Mouse (Mus musculus) kidney, adult 2 months (tissue): ENCODE measurements at regions not wholly inside any gene's neighbourhood (a gene's known extent, or its start where the extent isn't known, plus 50 kb on each side); places are given as distances from the start of the nearest gene placed in this dataset.

Source experiments
- DNase-seq: peaks from one replicate; pipeline ENCODE4 v3.0.0; 2021
- H3K27ac ChIP-seq: fragments of 200-500 bp; 2 replicates; pipeline ENCODE4 v1.5.1; 2012; ENCODE audit warnings: low read depth, low read length, control low read depth, inconsistent platforms; ENCODE audit not compliant: insufficient read depth
- H3K27me3 ChIP-seq: fragments of 200-500 bp; replicated peaks from 2 replicates; pipeline ENCODE4 v1.6.1; 2012; ENCODE audit warnings: mild to moderate bottlenecking, moderate library complexity, low read length, inconsistent platforms; ENCODE audit not compliant: control insufficient read depth, insufficient read depth
- H3K36me3 ChIP-seq: fragments of 200-500 bp; 2 replicates; pipeline ENCODE4 v1.6.1; 2012; ENCODE audit warnings: mild to moderate bottlenecking, moderate library complexity, low read length, inconsistent platforms; ENCODE audit not compliant: control insufficient read depth, insufficient read depth
- H3K4me1 ChIP-seq: fragments of 200-500 bp; 2 replicates; pipeline ENCODE4 v1.6.1; 2011; ENCODE audit warnings: low read length; ENCODE audit not compliant: control insufficient read depth, insufficient read depth
- H3K4me3 ChIP-seq: fragments of 200-500 bp; 2 replicates; pipeline ENCODE4 v1.5.1; 2011; ENCODE audit warnings: mild to moderate bottlenecking, low read depth, low read length, control low read depth; ENCODE audit not compliant: insufficient read depth
- CTCF ChIP-seq: fragments of 200-500 bp; conservative IDR thresholded peaks from 2 replicates; pipeline ENCODE4 v1.5.1; 2011; ENCODE audit warnings: low read depth, mild to moderate bottlenecking, control low read depth, low read length, moderate library complexity, mixed read lengths; ENCODE audit not compliant: insufficient read depth, insufficient read length
- POLR2A ChIP-seq: fragments of 200-500 bp; IDR thresholded peaks from one replicate; pipeline ENCODE4 v1.6.1; 2011; ENCODE audit warnings: low read depth, low read length, control low read depth
- WGBS: fragments of 180-500 bp; shearing (Covaris S2); methylation state at CpG from one replicate; pipeline ENCODE4 v1.1.7; 2018; 5-methylcytosine and 5-hydroxymethylcytosine counted together

- 65% methylated on average over 4 of the region's 4 CpGs for WGBS
- no peak for DNase-seq
- no peaks in the 10 kb centered on the region for H3K36me3 ChIP-seq
- no peaks in the 10 kb centered on the region for H3K4me1 ChIP-seq
- TF ChIP-seq POLR2A (no peak), CTCF (no peak)
- H3K27me3 ChIP-seq = no peaks in the 10 kb centered on the region
- no peak overlapping the region for H3K27ac ChIP-seq
- H3K4me3 ChIP-seq = no peak overlapping the region
These were observed 422.3 kb upstream of the A1bg start for GRCm38 (mm10) chr15:61345101-61345500.

- H3K4me3 ChIP-seq = no peak overlapping the region
- no peaks in the 10 kb centered on the region for H3K36me3 ChIP-seq
- H3K27me3 ChIP-seq = no peaks in the 10 kb centered on the region
- no peaks in the 10 kb centered on the region for H3K4me1 ChIP-seq
- no peak for DNase-seq
- no peak for TF ChIP-seq POLR2A
- WGBS = 89% methylated on average over 1 of the region's 1 CpGs
- no peak overlapping the region for H3K27ac ChIP-seq
These were observed 419.8 kb upstream of the A1bg start for GRCm38 (mm10) chr15:61342618-61343017.

GRCm38 (mm10) chr15:61327925-61328324 lies 405.1 kb upstream of the A1bg start:
- no peak for TF ChIP-seq CTCF
- TF ChIP-seq POLR2A = no peak
- H3K36me3 ChIP-seq = no peaks in the 10 kb centered on the region
- H3K4me3 ChIP-seq = no peak overlapping the region
- H3K27me3 ChIP-seq = no peaks in the 10 kb centered on the region
- DNase-seq = no peak
- no peaks in the 10 kb centered on the region for H3K4me1 ChIP-seq
- 83% methylated on average over 2 of the region's 2 CpGs for WGBS
- H3K27ac ChIP-seq = no peak overlapping the region

GRCm38 (mm10) chr15:61322243-61322642 lies 399.4 kb upstream of the A1bg start:
- 90% methylated on average over 7 of the region's 7 CpGs for WGBS
- Histone ChIP-seq H3K27me3 (no peaks in the 10 kb centered on the region), H3K36me3 (no peaks in the 10 kb centered on the region), H3K4me3 (no peak overlapping the region), H3K4me1 (no peaks in the 10 kb centered on the region), H3K27ac (no peak overlapping the region)
- TF ChIP-seq POLR2A (no peak), CTCF (no peak)
- no peak for DNase-seq

- no peak overlapping the region for H3K4me3 ChIP-seq
- 47% methylated on average over 6 of the region's 6 CpGs for WGBS
- DNase-seq = peak; percentile 24
These were observed 386.8 kb upstream of the A1bg start for GRCm38 (mm10) chr15:61309452-61310165.

GRCm38 (mm10) chr15:61308936-61309335 lies 386.1 kb upstream of the A1bg start:
- 71% methylated on average over 4 of the region's 4 CpGs for WGBS
- TF ChIP-seq CTCF = no peak
- no peak for TF ChIP-seq POLR2A
- Histone ChIP-seq H3K4me3 (no peak overlapping the region), H3K27ac (no peak overlapping the region), H3K27me3 (no peaks in the 10 kb centered on the region), H3K36me3 (no peaks in the 10 kb centered on the region), H3K4me1 (no peaks in the 10 kb centered on the region)
- peak; percentile 72 for DNase-seq

More at GRCm38 (mm10) chr15:61309452-61310165, 386.8 kb upstream of the A1bg start:
- no peak overlapping the region for H3K27ac ChIP-seq
- no peaks in the 10 kb centered on the region for H3K4me1 ChIP-seq
- no peaks in the 10 kb centered on the region for H3K36me3 ChIP-seq
- no peaks in the 10 kb centered on the region for H3K27me3 ChIP-seq
- no peak for TF ChIP-seq CTCF
- TF ChIP-seq POLR2A = no peak

- Histone ChIP-seq H3K27ac (no peak overlapping the region), H3K4me1 (no peaks in the 10 kb centered on the region), H3K4me3 (no peak overlapping the region), H3K27me3 (no peaks in the 10 kb centered on the region), H3K36me3 (no peaks in the 10 kb centered on the region)
- no peak for TF ChIP-seq CTCF
- TF ChIP-seq POLR2A = no peak
- 77% methylated on average over 3 of the region's 3 CpGs for WGBS
- no peak for DNase-seq
These were observed 381.7 kb upstream of the A1bg start for GRCm38 (mm10) chr15:61304546-61304945.
